Mouse (Mus musculus): Measurements from ENCODE around the gene Slc5a4b. TPM values are rescaled to one million over a fixed set of nuclear protein-coding genes. Genes with fewer than 3 reads are reported as not detected.

The Slc5a4b gene
- polyA plus RNA-seq, 1 experiment from 2014 or later, result not detected

DNA sequence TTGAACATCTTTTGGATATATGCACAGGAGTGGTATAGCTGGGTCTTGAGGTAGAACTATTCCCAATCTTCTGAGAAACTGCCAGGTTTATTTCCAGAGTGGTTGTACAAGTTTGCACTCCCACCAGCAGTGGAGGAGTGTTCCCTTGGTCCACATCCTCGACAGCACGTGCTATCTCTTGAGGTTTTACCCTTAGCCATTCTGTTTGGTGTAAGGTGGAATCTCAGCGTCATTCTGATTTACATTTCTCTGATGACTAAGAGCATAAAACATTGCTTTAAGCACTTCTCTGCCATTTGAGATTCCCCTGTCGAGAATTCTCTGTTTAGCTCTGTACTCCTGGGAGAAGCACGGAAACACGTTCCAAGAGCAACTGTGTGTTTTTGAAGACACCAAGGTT lies 97.8 kb downstream of the Slc5a4b start:
- no peak for DNase-seq (ENCODE audit: low spot score)
- 75% methylated on average over 6 of the region's 6 CpGs for WGBS
- no peaks in the 10 kb centered on the region for H3K9me3 ChIP-seq
- H3K36me3 ChIP-seq, result no peaks in the 10 kb centered on the region
- H3K4me3 ChIP-seq, result no peak overlapping the region
- H3K27me3 ChIP-seq (ENCODE audit: insufficient read depth, poor library complexity, severe bottlenecking), result no peaks in the 10 kb centered on the region
- no peaks in the 10 kb centered on the region for H3K4me1 ChIP-seq
- H3K27ac ChIP-seq, result no peak overlapping the region

DNA sequence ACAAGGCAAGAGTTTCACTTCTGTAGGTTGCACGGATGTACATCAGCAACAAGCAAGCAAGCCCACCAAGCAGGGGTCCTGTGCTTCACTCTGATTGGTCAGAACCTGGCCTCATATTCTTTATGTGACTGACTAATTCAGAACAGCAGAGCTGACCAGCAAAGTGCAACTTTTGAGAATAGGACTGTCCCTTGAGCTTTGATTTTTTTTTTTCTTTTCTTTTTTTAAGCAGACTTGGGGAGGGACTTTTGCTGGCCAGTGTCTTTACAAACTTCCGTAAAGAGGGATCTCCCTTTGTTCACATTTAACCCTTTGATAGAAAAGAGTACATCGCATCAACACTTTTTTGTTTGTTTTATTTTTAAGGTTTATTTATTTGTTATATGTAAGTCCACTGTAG lies 100.9 kb downstream of the Slc5a4b start:
- DNase-seq (ENCODE audit: low spot score), result no peak
- WGBS, result 76% methylated on average over 3 of the region's 3 CpGs
- Histone ChIP-seq H3K4me1 (no peaks in the 10 kb centered on the region), H3K9me3 (no peaks in the 10 kb centered on the region), H3K27me3 (ENCODE audit: insufficient read depth, poor library complexity, severe bottlenecking) (no peaks in the 10 kb centered on the region), H3K27ac (no peak overlapping the region), H3K36me3 (no peaks in the 10 kb centered on the region), H3K4me3 (no peak overlapping the region)

Small RNA genes lying within 50 kb of the gene (microRNA-seq; reads per million reads assigned to microRNA genes)
- gene Mir6409, result not detected

Other genes with a start within 250 kb of the Slc5a4b start
- 3.1 and 5.0 TPM in 2 replicates for gene Derl3, start 217.5 kb downstream of the Slc5a4b start, polyA plus RNA-seq (2016; fragmentation: Nextera tagmentation; extraction: Ambion mirVana)
- gene Smarcb1, start 189.3 kb downstream of the Slc5a4b start, polyA plus RNA-seq (2016; fragmentation: Nextera tagmentation; extraction: Ambion mirVana), result 157 and 204 TPM in 2 replicates
- gene Chchd10, start 177.8 kb downstream of the Slc5a4b start, polyA plus RNA-seq (2016; fragmentation: Nextera tagmentation; extraction: Ambion mirVana), result 333 and 524 TPM in 2 replicates
- gene Mmp11, start 174.5 kb downstream of the Slc5a4b start, polyA plus RNA-seq (2016; fragmentation: Nextera tagmentation; extraction: Ambion mirVana), result 19.4 and 39.0 TPM in 2 replicates
- gene Gm867, start 170.3 kb downstream of the Slc5a4b start, polyA plus RNA-seq (2016; fragmentation: Nextera tagmentation; extraction: Ambion mirVana), result 0.39 and 0.76 TPM in 2 replicates
- 0.74 and 0.83 TPM in 2 replicates for gene Vpreb3, start 167.9 kb downstream of the Slc5a4b start, polyA plus RNA-seq (2016; fragmentation: Nextera tagmentation; extraction: Ambion mirVana)
- 0.12 TPM in 1 of 2 replicates, not detected in the other for gene Gm5134, start 156.4 kb downstream of the Slc5a4b start, polyA plus RNA-seq (2016; fragmentation: Nextera tagmentation; extraction: Ambion mirVana)
- 24.7 and 33.4 TPM in 2 replicates for gene Zfp280b, start 78.3 kb downstream of the Slc5a4b start, polyA plus RNA-seq (2016; fragmentation: Nextera tagmentation; extraction: Ambion mirVana)
- gene Slc5a4a, start 36.5 kb upstream of the Slc5a4b start, polyA plus RNA-seq (2016; fragmentation: Nextera tagmentation; extraction: Ambion mirVana), result not detected in 2 replicates
- gene Prmt2, start 126.9 kb upstream of the Slc5a4b start, polyA plus RNA-seq (2016; fragmentation: Nextera tagmentation; extraction: Ambion mirVana), result 57.3 and 63.0 TPM in 2 replicates
- 0.10 and 0.11 TPM in 2 replicates for gene S100b, start 142.9 kb upstream of the Slc5a4b start, polyA plus RNA-seq (2016; fragmentation: Nextera tagmentation; extraction: Ambion mirVana)
- gene Dip2a, start 234.3 kb upstream of the Slc5a4b start, polyA plus RNA-seq (2016; fragmentation: Nextera tagmentation; extraction: Ambion mirVana), result 8.0 and 9.1 TPM in 2 replicates

All from heart, embryonic 10.5 days (tissue).